Mouse (Mus musculus) heart, postnatal 25 days (tissue): ENCODE measurements around the gene Alk. TPM values are rescaled to one million over a fixed set of nuclear protein-coding genes. Genes with fewer than 3 reads are reported as not detected.

Experiments used
- DNase-seq: peaks from one replicate; pipeline ENCODE4 v3.0.0; 2022; ENCODE audit warnings: low spot score
- intact Hi-C: fragments of 180-260 bp; cut with DNase I; formaldehyde crosslinking; loops from one replicate; pipeline ENCODE4 v1.15.1; 2025
- total RNA-seq, 2 experiments: library from RNA; stranded (reverse); gene quantifications; 2 replicates each; pipeline ENCODE4 v1.2.3; 2021

The Alk gene
- total RNA-seq, 2 experiments from 2014 or later = not detected

DNA sequence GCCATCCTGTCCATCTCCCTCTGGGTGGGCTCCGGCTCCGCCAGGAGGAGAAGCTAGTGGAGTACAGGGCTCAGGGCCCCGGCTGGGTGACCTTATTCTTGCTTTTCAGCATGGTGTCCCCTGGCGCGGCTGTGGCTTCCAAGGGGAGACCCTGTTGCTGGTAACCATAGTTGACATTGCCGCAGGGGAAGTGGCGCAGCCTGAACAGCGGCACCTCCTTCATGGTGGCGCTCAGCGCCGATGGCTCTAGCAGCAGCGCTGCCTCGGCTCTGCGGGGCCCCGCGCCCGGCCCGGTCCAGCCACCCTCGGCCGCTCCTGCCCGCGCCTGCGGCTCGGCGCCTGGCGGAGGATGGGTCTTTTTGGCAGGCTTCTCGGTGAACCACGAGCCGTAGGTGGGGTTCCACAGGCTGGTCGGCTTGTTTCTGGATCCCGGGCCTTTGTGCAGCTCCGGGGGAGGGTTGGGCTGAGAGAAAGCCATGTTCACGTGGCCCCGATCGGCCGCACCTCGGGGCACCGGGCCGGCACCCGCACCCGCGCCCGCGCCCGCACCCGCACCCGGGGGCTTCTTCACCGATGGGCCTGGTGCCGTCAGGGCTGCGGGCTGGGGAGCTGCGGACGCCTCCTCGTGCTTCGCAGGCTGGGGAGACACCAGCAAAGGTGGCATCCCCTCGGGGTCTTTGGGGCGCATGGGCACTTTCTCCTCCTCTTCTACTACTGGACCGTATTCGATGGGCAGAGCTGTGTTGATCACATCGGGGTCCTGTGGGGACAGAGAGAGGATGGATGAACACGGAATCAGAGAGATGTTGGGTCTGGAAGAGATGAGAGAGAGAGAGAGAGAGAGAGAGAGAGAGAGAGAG is 734.8 kb downstream of the Alk start:
- intact Hi-C loops = loop anchor here (10.0 kb wide), 1 partner anchor 305 kb away; no protein-coding TSS in a partner anchor
- peak; percentile 4 for DNase-seq

DNA sequence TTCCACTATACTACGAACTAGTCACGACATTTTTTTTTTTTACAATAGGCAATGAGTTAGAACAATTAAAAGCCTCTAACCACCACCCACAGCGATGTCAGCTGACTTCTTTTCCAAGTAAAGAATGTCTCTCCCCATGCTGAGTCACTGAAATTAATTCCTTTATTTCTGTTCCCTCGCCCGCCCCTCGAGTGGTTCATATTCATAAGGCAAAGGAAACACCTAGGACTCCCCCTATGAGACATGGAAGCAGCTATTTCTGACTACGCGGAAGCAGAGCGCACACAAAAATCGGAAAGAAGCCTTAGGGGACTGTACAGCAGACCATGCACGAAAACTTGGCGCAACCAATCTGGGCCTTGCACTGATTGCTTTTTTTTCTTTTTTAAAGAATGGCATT is 735.6 kb downstream of the Alk start:
- intact Hi-C loops = no loop called here
- no peak for DNase-seq

DNA sequence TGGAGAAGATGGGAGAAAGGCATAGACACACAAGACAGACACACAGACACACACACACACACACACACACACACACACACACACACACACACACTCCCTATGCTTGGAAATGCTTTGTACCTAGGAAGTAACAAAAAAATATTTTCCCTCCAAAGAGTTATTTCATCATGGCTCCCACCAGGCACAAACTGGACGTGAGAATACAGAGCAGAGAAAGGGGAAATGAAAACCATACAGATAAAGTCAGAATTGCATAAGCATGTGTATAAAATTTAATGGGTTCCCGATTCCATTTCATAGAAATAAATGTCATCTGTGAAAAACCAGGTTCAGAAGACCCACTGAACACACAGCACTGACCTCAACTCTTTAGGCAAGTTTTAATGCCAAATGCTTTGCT is 736.5 kb downstream of the Alk start:
- intact Hi-C loops = no loop called here
- no peak for DNase-seq

DNA sequence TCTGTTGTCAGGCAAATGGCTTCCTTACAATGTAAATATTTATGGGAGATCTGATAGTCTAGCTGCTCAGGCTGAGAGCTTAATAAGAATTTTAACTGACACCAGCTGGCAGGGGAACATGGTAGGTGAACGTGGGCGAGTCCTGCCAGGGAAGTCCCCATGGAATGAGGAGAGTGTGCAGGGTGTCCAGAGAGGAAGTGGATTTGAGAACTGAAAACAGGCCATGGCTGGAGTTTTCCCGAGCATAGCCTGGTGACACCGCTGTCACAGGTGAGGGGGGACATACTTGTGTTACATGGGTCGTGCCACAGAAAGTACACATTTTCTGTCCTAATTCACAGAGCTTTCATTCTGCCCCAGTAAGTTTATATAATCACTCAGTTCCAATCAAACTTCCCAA is 739.0 kb downstream of the Alk start:
- DNase-seq = no peak
- intact Hi-C loops = no loop called here

DNA sequence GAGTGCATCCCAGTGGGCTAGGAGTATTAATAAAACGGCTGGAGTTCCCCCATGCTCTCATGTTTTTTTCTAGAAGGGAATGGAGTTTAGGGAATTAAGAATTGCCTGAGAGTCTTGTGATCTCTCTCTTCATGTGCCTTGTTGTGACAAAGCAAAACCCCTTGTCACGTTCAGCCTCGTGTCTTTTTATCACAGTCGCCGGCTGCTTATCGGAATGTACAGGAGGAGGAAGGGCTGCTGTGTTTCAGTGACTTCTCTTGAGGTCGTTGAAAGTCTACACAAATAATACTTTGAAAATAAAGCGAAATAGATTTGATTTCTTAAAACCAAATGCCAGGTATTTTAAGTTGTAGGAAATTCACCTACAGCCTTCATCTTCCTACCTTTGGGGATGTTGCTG is 740.4 kb downstream of the Alk start:
- intact Hi-C loops = no loop called here
- DNase-seq = no peak

DNA sequence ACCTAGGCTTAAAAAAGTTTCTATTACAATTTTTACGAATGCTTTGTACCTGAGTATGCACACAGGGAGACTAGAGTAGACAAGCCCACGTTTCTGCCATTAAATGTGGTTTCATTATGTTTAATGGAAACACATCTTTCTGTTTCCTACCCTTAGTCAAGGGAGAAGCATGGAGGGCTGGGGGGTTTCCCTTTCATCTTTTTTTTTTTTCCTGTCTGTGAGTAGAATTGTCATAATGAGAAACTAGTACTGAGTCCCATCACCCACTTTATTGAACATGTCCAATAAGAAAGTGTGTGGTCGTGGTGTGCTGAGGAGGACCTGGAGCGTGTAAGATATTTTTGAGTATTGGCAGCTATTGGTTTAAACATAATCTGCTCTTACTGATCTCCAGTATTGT is 741.5 kb downstream of the Alk start:
- intact Hi-C loops = no loop called here
- no peak for DNase-seq

DNA sequence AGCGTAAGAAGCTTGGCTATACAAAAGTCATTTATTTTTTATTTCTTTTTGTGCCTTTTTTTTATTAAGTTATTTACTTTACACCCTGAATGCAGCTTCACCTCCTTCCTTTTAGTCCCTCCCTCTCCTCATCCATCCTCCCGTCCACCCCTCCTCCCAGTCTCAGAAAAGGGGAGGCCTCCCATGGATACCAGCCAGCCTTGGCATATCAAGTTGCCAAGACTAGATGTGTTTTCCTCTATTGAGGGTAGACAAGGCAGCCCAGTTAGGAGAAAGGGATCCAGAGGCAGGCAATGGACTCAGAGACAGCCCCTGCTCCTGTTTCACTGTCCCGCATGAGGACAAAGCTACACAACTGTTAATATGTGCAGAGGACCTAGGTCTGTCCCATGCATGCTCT is 742.2 kb downstream of the Alk start:
- intact Hi-C loops = no loop called here
- no peak for DNase-seq

DNA sequence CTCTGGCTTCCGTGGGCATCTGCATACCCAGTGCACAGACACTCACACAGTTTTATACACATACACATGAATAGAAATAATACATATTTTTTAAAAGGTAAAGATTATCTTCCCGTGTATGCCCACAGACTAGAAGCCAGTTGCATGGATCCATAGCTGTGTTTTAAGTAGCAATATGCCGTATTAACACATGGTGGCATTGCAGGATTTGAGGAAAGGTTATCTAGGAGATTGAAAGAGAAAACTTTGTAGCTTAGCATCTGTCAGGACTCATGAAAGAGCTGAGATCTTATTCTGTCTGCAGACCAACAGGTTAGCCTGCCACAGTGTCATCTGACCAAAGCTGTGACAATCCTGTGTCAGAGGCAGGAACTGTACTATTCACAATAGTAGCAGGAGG is 772.5 kb downstream of the Alk start:
- no peak for DNase-seq
- intact Hi-C loops = no loop called here

DNA sequence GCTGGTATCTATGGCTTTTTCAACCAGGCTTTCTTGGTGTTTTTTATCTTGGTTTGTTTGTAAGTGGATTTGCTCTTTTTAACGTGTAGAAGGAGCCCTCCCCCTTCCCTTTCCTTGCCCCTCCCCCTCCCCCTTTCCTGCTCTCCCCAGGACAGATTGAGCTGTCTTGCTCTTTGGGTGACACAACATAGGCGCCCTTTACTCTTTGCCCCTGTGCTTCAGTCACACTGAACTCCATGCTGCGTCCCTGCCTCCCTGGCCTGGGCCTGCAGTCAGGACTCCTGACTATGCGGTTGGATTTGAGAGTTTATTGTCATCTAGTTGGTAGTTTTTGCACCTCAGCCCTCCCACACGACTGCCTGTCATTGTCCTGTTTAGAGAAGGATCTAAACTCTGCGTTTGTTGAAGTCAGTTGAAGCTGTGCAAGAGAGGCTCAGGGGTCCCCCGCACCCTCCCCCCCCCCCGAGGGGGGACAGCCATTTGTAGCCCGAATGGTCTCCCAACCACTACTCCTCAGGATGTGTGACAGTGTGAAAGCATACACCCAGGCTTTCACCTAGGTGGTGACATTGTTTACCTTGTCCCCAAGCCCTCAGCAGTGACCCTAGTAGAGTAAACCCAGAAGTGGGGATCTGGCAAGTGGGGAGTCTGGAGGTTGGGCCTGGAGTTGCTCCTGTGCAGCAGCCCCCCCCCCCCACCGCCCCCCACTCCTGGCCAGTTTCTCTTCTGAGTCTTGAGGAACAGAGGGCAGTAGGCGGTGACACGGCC is 775.6 kb downstream of the Alk start:
- intact Hi-C loops = no loop called here
- no peak for DNase-seq

DNA sequence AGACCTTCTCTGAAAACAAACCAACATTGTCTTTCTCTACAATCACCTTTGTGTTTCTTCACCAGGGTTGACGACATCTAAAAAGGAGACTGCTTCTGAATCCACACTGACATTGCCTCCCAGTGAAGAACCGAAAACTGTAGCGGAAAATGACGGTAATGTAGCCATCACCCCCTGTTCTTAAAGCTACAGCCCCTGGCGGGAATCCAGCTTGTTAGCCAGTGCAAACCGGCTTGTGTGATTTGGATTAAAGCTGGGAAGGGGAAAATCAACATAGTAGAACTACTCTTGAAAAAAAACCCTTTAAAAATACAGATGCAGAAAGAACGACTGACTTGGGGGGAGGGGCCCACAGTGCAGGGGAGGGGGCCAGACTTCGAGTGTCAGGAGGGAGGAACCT is 776.8 kb downstream of the Alk start:
- intact Hi-C loops = no loop called here
- no peak for DNase-seq

DNA sequence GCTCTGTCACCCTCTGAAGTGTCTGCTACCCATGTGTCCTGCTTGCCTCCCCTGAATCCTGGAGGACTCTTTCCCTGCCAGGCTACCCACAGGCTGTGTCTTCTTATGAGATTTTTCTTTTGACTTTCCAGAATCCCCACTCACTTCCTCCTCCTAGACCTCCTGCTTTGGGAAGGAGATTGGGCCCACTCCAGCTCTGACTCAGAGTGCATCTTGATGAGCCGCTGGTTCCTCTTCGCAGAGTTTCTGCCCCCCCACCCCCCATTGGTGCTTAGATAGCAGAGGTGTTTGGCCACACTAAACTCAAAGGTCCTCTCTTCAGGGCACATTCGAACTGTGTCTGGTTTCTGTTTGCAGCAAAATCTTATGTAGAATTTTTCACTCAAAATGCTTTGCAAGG is 777.8 kb downstream of the Alk start:
- intact Hi-C loops = no loop called here
- no peak for DNase-seq

DNA sequence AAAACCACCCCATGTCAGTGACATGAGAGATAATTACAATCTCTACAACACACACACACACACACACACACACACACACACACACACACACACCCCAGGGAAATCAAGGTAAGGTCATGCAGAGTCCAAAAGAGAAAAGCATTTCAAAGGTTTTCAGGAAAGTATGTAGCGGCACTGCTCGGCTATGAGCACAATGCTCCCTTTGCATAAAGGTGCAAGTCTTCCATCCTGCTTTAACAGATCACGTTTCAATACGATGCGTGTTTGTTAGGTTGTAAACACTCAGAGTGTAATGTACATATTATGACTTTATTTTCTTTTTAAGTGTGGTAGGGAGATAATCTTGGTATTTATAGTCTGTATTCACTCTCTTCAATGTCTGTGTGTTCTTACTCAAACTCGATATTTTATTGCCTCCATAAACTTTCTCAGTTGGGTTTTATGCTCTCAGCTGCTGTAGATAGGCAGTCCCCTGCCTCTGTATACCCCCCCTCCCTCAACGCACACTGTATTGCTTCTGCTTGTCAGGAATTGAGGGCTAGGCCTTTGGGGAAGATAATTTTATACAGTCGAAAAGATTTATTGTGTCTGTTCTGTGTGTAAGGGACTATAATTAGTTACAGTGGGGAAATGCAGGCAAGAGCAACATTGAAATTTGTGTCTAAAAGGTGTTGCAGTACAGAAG is 780.7 kb downstream of the Alk start:
- intact Hi-C loops = no loop called here

More for the DNA sequence above, 780.7 kb downstream of the Alk start:
- no peak for DNase-seq

Other genes starting within 250 kb of the Alk start
- 10 to 100 TPM; 37.7 TPM for gene Ypel5, start 231.8 kb upstream of the Alk start, total RNA-seq